In the genomic region with DNA sequence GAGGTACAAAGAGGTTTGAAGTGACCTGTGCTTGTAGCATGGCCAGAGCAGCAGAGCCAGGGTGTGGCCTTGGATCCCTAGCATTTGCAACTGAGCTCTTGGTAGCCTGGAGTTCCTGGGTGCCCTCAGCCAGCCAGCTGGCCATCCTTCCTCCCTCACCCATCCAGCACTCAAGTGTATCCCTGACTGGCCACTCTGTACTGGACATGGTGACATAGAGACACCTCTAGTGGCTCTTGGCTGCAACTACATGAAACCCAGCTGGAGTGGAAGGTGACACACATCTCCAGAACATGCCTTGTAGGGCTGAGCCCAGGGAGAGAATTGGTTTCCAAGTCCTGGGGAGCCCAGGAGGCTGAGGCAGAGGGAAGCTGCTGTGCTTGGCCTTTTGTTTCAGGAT, we compare ENCODE assay signal across 13 mouse cellular contexts.
DNase-seq lines count a peak whose midpoint lies in the region; ATAC-seq and TF ChIP-seq lines count a peak whose summit lies in the region.
"Had no signal": no experiment of that assay in that cellular context is flagged by ENCODE, and none has a peak within 500 bp of the region (broad histone marks: within the 10 kb centered on the region; RNA-seq: fewer than 3 reads in every experiment).

No protein-coding gene starts in this region.

- no peak overlapping the region for H3K4me2 ChIP-seq in liver, embryonic 12.5 days
- H3K4me2 ChIP-seq in hindbrain, postnatal 0 days (ENCODE audit: low read depth, low read length), result no peak overlapping the region
- H3K4me2 ChIP-seq in midbrain, embryonic 11.5 days, result no peak overlapping the region
- H3K4me2 ChIP-seq: embryonic facial prominence, embryonic 15.5 days; hindbrain, embryonic 15.5 days; midbrain, embryonic 15.5 days; stomach, embryonic 15.5 days had no signal

- no peaks in the 10 kb centered on the region for H3K4me1 ChIP-seq in liver, adult 2 months (ENCODE audit: control insufficient read depth, insufficient read depth, low read length)
- H3K4me1 ChIP-seq in liver, embryonic 12.5 days, result no peaks in the 10 kb centered on the region
- no peaks in the 10 kb centered on the region for H3K4me1 ChIP-seq in hindbrain, postnatal 0 days (ENCODE audit: insufficient read depth, low read length)
- no peaks in the 10 kb centered on the region for H3K4me1 ChIP-seq in midbrain, embryonic 11.5 days (ENCODE audit: control insufficient read depth, insufficient read depth, low read length)
- H3K4me1 ChIP-seq: embryonic facial prominence, embryonic 15.5 days; hindbrain, embryonic 15.5 days; midbrain, embryonic 15.5 days; stomach, embryonic 15.5 days had no signal

- no peaks in the 10 kb centered on the region for H3K27me3 ChIP-seq in liver, adult 2 months (ENCODE audit: control insufficient read depth, insufficient read depth, low read length)
- H3K27me3 ChIP-seq in liver, embryonic 12.5 days (replicated peaks), result no peaks in the 10 kb centered on the region
- H3K27me3 ChIP-seq in hindbrain, postnatal 0 days (ENCODE audit: insufficient read depth, low read length), result no peaks in the 10 kb centered on the region
- H3K27me3 ChIP-seq in midbrain, embryonic 11.5 days (ENCODE audit: control insufficient read depth, insufficient read depth, low read length), result no peaks in the 10 kb centered on the region
- H3K27me3 ChIP-seq: embryonic facial prominence, embryonic 15.5 days; hindbrain, embryonic 15.5 days; midbrain, embryonic 15.5 days; stomach, embryonic 15.5 days had no signal

- ATAC-seq in liver, embryonic 12.5 days, result no peak
- ATAC-seq in hindbrain, postnatal 0 days, result peak; percentile 46; the same call in 1 of the 2 replicates
- ATAC-seq in monocyte, adult 5-6 weeks (replicated peaks; ENCODE audit: insufficient number of reproducible peaks, low FRiP score, low TSS enrichment, poor library complexity, severe bottlenecking), result no peak
- no peak for ATAC-seq in midbrain, embryonic 11.5 days (ENCODE audit: low FRiP score)
- ATAC-seq: CD4-positive, CD25-positive, alpha-beta regulatory T cell, adult 4 months; midbrain, embryonic 15.5 days had no signal

- no peaks in the 10 kb centered on the region for H3K79me2 ChIP-seq in liver, adult 2 months (ENCODE audit: control insufficient read depth, insufficient read depth, low read length)

- H3K27ac ChIP-seq in liver, adult 2 months (replicated peaks; ENCODE audit: insufficient read depth, low read depth, low read length), result no peak overlapping the region
- H3K27ac ChIP-seq in liver, embryonic 12.5 days, result no peak overlapping the region
- H3K27ac ChIP-seq in hindbrain, postnatal 0 days, result no peak overlapping the region
- H3K27ac ChIP-seq in midbrain, embryonic 11.5 days (ENCODE audit: low read depth, low read length), result no peak overlapping the region
- H3K27ac ChIP-seq: embryonic facial prominence, embryonic 15.5 days; hindbrain, embryonic 15.5 days; midbrain, embryonic 15.5 days; stomach, embryonic 15.5 days had no signal

- no peak for TF ChIP-seq POLR2A in liver, adult 2 months (IDR thresholded peaks at IDR 0.05; ENCODE audit: extremely low read depth, insufficient read depth, low read length)

- no peaks in the 10 kb centered on the region for H3K9me3 ChIP-seq in liver, embryonic 12.5 days (replicated peaks)
- no peaks in the 10 kb centered on the region for H3K9me3 ChIP-seq in hindbrain, postnatal 0 days (ENCODE audit: low read length)
- H3K9me3 ChIP-seq in midbrain, embryonic 11.5 days (ENCODE audit: control insufficient read depth, low read length), result no peaks in the 10 kb centered on the region
- H3K9me3 ChIP-seq: embryonic facial prominence, embryonic 15.5 days; hindbrain, embryonic 15.5 days; midbrain, embryonic 15.5 days; stomach, embryonic 15.5 days had no signal

- peak; percentile 89 for DNase-seq in heart, adult 11 months
- DNase-seq in heart, adult 8-10 months (ENCODE audit: low spot score), result no peak
- peak; percentile 60 for DNase-seq in liver, adult 2 months (ENCODE audit: extremely low read depth, low read depth, low spot score)
- peak; percentile 63 for DNase-seq in cerebellum, adult 11 months
- peak; percentile 43 for DNase-seq in hindbrain, postnatal 0 days (ENCODE audit: low spot score)
- no peak for DNase-seq in midbrain, embryonic 11.5 days (ENCODE audit: low spot score, missing footprints)

- no peaks in the 10 kb centered on the region for H3K36me3 ChIP-seq in liver, adult 2 months (ENCODE audit: control insufficient read depth, insufficient read depth, low read length)
- no peaks in the 10 kb centered on the region for H3K36me3 ChIP-seq in liver, embryonic 12.5 days
- H3K36me3 ChIP-seq in hindbrain, postnatal 0 days (ENCODE audit: insufficient read depth, low read length), result no peaks in the 10 kb centered on the region
- H3K36me3 ChIP-seq in midbrain, embryonic 11.5 days (ENCODE audit: control insufficient read depth, insufficient read depth, low read length), result no peaks in the 10 kb centered on the region
- H3K36me3 ChIP-seq: embryonic facial prominence, embryonic 15.5 days; hindbrain, embryonic 15.5 days; midbrain, embryonic 15.5 days; stomach, embryonic 15.5 days had no signal

- no peak overlapping the region for H3K4me3 ChIP-seq in liver, adult 2 months (ENCODE audit: insufficient read depth, low read depth, low read length)
- H3K4me3 ChIP-seq in liver, embryonic 12.5 days, result no peak overlapping the region
- no peak overlapping the region for H3K4me3 ChIP-seq in hindbrain, postnatal 0 days (ENCODE audit: low read length)
- no peak overlapping the region for H3K4me3 ChIP-seq in midbrain, embryonic 11.5 days (ENCODE audit: low read depth, low read length)
- H3K4me3 ChIP-seq: embryonic facial prominence, embryonic 15.5 days; hindbrain, embryonic 15.5 days; midbrain, embryonic 15.5 days; stomach, embryonic 15.5 days had no signal

- H3K9ac ChIP-seq in liver, adult 2 months (ENCODE audit: low read depth, low read length), result no peak overlapping the region
- H3K9ac ChIP-seq in liver, embryonic 12.5 days, result no peak overlapping the region
- H3K9ac ChIP-seq in hindbrain, postnatal 0 days (replicated peaks; ENCODE audit: low read length), result no peak overlapping the region
- no peak overlapping the region for H3K9ac ChIP-seq in midbrain, embryonic 11.5 days (ENCODE audit: low read length)
- H3K9ac ChIP-seq: embryonic facial prominence, embryonic 15.5 days; hindbrain, embryonic 15.5 days; midbrain, embryonic 15.5 days; stomach, embryonic 15.5 days had no signal

- peak; percentile 68 for TF ChIP-seq CTCF in liver, adult 2 months (IDR thresholded peaks at IDR 0.05; ENCODE audit: low read depth, low read length)
- TF ChIP-seq CTCF in hindbrain, postnatal 0 days (IDR thresholded peaks at IDR 0.05; ENCODE audit: low read depth), result peak; percentile 71

Comparison
In these comparisons a context has a peak if more than half of its experiments do, and no peak if none do; other contexts are left out.
1. DNase-seq: peak in heart, adult 11 months (single experiment), liver, adult 2 months (single experiment), cerebellum, adult 11 months (single experiment) and hindbrain, postnatal 0 days (single experiment); none in heart, adult 8-10 months (single experiment) and midbrain, embryonic 11.5 days (single experiment).